Mouse (Mus musculus): Measurements from ENCODE around the gene Mroh3. TPM values are rescaled to one million over a fixed set of nuclear protein-coding genes. Genes with fewer than 3 reads are reported as not detected.

The Mroh3 gene
- polyA plus RNA-seq, 1 experiment from 2014 or later, result 0.28 TPM

GRCm38 (mm10) chr1:136249662-136250061 is 37.0 kb upstream of the Mroh3 start:
- Histone ChIP-seq H3K4me1 (ENCODE audit: control insufficient read depth, insufficient read depth, low read length) (no peaks in the 10 kb centered on the region), H3K4me3 (ENCODE audit: low read length) (no peak overlapping the region), H3K36me3 (ENCODE audit: control insufficient read depth, insufficient read depth, low read length) (no peaks in the 10 kb centered on the region), H3K27ac (ENCODE audit: low read length) (no peak overlapping the region), H3K9me3 (ENCODE audit: control insufficient read depth, low read length) (no peaks in the 10 kb centered on the region), H3K27me3 (replicated peaks; ENCODE audit: control insufficient read depth, insufficient read depth, low read length) (no peaks in the 10 kb centered on the region), H3K4me2 (ENCODE audit: low read depth, low read length) (no peak overlapping the region), H3K9ac (ENCODE audit: low read depth, low read length) (no peak overlapping the region)
- WGBS, result 31% methylated on average over 5 of the region's 5 CpGs
- ATAC-seq, result no peak

GRCm38 (mm10) chr1:136247393-136247792 is 34.8 kb upstream of the Mroh3 start:
- Histone ChIP-seq H3K36me3 (ENCODE audit: control insufficient read depth, insufficient read depth, low read length) (no peaks in the 10 kb centered on the region), H3K9ac (ENCODE audit: low read depth, low read length) (no peak overlapping the region), H3K27me3 (replicated peaks; ENCODE audit: control insufficient read depth, insufficient read depth, low read length) (no peaks in the 10 kb centered on the region), H3K9me3 (ENCODE audit: control insufficient read depth, low read length) (no peaks in the 10 kb centered on the region), H3K4me2 (ENCODE audit: low read depth, low read length) (no peak overlapping the region), H3K4me3 (ENCODE audit: low read length) (no peak overlapping the region), H3K4me1 (ENCODE audit: control insufficient read depth, insufficient read depth, low read length) (no peaks in the 10 kb centered on the region), H3K27ac (ENCODE audit: low read length) (no peak overlapping the region)
- ATAC-seq, result no peak
- 81% methylated on average over 5 of the region's 5 CpGs for WGBS

- no peaks in the 10 kb centered on the region for H3K4me1 ChIP-seq (ENCODE audit: control insufficient read depth, insufficient read depth, low read length)
- WGBS, result 86% methylated on average over 5 of the region's 5 CpGs
- no peaks in the 10 kb centered on the region for H3K27me3 ChIP-seq (replicated peaks; ENCODE audit: control insufficient read depth, insufficient read depth, low read length)
- no peak overlapping the region for H3K4me3 ChIP-seq (ENCODE audit: low read length)
- no peak overlapping the region for H3K27ac ChIP-seq (ENCODE audit: low read length)
- no peak overlapping the region for H3K9ac ChIP-seq (ENCODE audit: low read depth, low read length)
- no peaks in the 10 kb centered on the region for H3K9me3 ChIP-seq (ENCODE audit: control insufficient read depth, low read length)
- no peak overlapping the region for H3K4me2 ChIP-seq (ENCODE audit: low read depth, low read length)
- ATAC-seq, result no peak
- H3K36me3 ChIP-seq (ENCODE audit: control insufficient read depth, insufficient read depth, low read length), result no peaks in the 10 kb centered on the region
Measured at GRCm38 (mm10) chr1:136244469-136244868, 31.8 kb upstream of the Mroh3 start.

- Histone ChIP-seq H3K9me3 (ENCODE audit: control insufficient read depth, low read length) (no peaks in the 10 kb centered on the region), H3K4me2 (ENCODE audit: low read depth, low read length) (no peak overlapping the region), H3K36me3 (ENCODE audit: control insufficient read depth, insufficient read depth, low read length) (no peaks in the 10 kb centered on the region), H3K27me3 (replicated peaks; ENCODE audit: control insufficient read depth, insufficient read depth, low read length) (no peaks in the 10 kb centered on the region), H3K9ac (ENCODE audit: low read depth, low read length) (no peak overlapping the region), H3K27ac (ENCODE audit: low read length) (no peak overlapping the region), H3K4me3 (ENCODE audit: low read length) (no peak overlapping the region), H3K4me1 (ENCODE audit: control insufficient read depth, insufficient read depth, low read length) (no peaks in the 10 kb centered on the region)
- 85% methylated on average over 7 of the region's 7 CpGs for WGBS
- no peak for ATAC-seq
Measured at GRCm38 (mm10) chr1:136241801-136242200, 29.2 kb upstream of the Mroh3 start.

GRCm38 (mm10) chr1:136238495-136238894 is 25.9 kb upstream of the Mroh3 start:
- H3K9me3 ChIP-seq (ENCODE audit: control insufficient read depth, low read length), result no peaks in the 10 kb centered on the region
- ATAC-seq, result no peak
- H3K27me3 ChIP-seq (replicated peaks; ENCODE audit: control insufficient read depth, insufficient read depth, low read length), result no peaks in the 10 kb centered on the region
- H3K9ac ChIP-seq (ENCODE audit: low read depth, low read length), result no peak overlapping the region
- 83% methylated on average over 4 of the region's 4 CpGs for WGBS
- H3K36me3 ChIP-seq (ENCODE audit: control insufficient read depth, insufficient read depth, low read length), result no peaks in the 10 kb centered on the region
- H3K4me2 ChIP-seq (ENCODE audit: low read depth, low read length), result no peak overlapping the region
- no peak overlapping the region for H3K27ac ChIP-seq (ENCODE audit: low read length)
- peaks cover 3% of the 10 kb centered on the region for H3K4me1 ChIP-seq (ENCODE audit: control insufficient read depth, insufficient read depth, low read length)
- H3K4me3 ChIP-seq (ENCODE audit: low read length), result no peak overlapping the region

- H3K4me2 ChIP-seq (ENCODE audit: low read depth, low read length), result peak overlapping the region; percentile 88
- H3K9ac ChIP-seq (ENCODE audit: low read depth, low read length), result peak overlapping the region; percentile 75
- H3K36me3 ChIP-seq (ENCODE audit: control insufficient read depth, insufficient read depth, low read length), result no peaks in the 10 kb centered on the region
- H3K27ac ChIP-seq (ENCODE audit: low read length), result no peak overlapping the region
- no peaks in the 10 kb centered on the region for H3K27me3 ChIP-seq (replicated peaks; ENCODE audit: control insufficient read depth, insufficient read depth, low read length)
- peak overlapping the region; percentile 68 for H3K4me3 ChIP-seq (ENCODE audit: low read length)
- ATAC-seq, result no peak; the same call in 1 of the 2 replicates
- H3K4me1 ChIP-seq (ENCODE audit: control insufficient read depth, insufficient read depth, low read length), result peaks cover 19% of the 10 kb centered on the region
- H3K9me3 ChIP-seq (ENCODE audit: control insufficient read depth, low read length), result no peaks in the 10 kb centered on the region
- 4% methylated on average over 9 of the region's 9 CpGs for WGBS
Measured at GRCm38 (mm10) chr1:136234595-136235092, 22.0 kb upstream of the Mroh3 start.

- under 1% methylated on average over 48 of the region's 51 CpGs for WGBS
Measured at GRCm38 (mm10) chr1:136233892-136234594, 21.4 kb upstream of the Mroh3 start, which contains the start of gene Inava. TSS of gene Inava (minus strand) at chr1:136234264.

GRCm38 (mm10) chr1:136232986-136233790 is 20.6 kb upstream of the Mroh3 start:
- peak overlapping the region; percentile 75 for H3K9ac ChIP-seq (ENCODE audit: low read depth, low read length)
- H3K9me3 ChIP-seq (ENCODE audit: control insufficient read depth, low read length), result no peaks in the 10 kb centered on the region
- peak overlapping the region; percentile 88 for H3K4me2 ChIP-seq (ENCODE audit: low read depth, low read length)
- ATAC-seq, result no peak
- peak overlapping the region; percentile 21; the same call in 1 of the 2 replicates for H3K27ac ChIP-seq (ENCODE audit: low read length)
- H3K4me3 ChIP-seq (ENCODE audit: low read length), result peak overlapping the region; percentile 68
- peaks cover 26% of the 10 kb centered on the region for H3K4me1 ChIP-seq (ENCODE audit: control insufficient read depth, insufficient read depth, low read length)
- WGBS, result 3% methylated on average over 23 of the region's 23 CpGs
- H3K36me3 ChIP-seq (ENCODE audit: control insufficient read depth, insufficient read depth, low read length), result no peaks in the 10 kb centered on the region
- H3K27me3 ChIP-seq (replicated peaks; ENCODE audit: control insufficient read depth, insufficient read depth, low read length), result no peaks in the 10 kb centered on the region

More at GRCm38 (mm10) chr1:136233892-136234594, 21.4 kb upstream of the Mroh3 start, which contains the start of gene Inava:
- Histone ChIP-seq H3K9me3 (ENCODE audit: control insufficient read depth, low read length) (no peaks in the 10 kb centered on the region), H3K4me3 (ENCODE audit: low read length) (peak within 1 kb of the TSS; percentile 68), H3K27me3 (replicated peaks; ENCODE audit: control insufficient read depth, insufficient read depth, low read length) (no peaks in the 10 kb centered on the region), H3K27ac (ENCODE audit: low read length) (peak within 1 kb of the TSS; percentile 58; the same call in 1 of the 2 replicates), H3K4me1 (ENCODE audit: control insufficient read depth, insufficient read depth, low read length) (peaks cover 22% of the 10 kb centered on the region), H3K9ac (ENCODE audit: low read depth, low read length) (peak within 1 kb of the TSS; percentile 75), H3K36me3 (ENCODE audit: control insufficient read depth, insufficient read depth, low read length) (no peaks in the 10 kb centered on the region), H3K4me2 (ENCODE audit: low read depth, low read length) (peak within 1 kb of the TSS; percentile 88)
- ATAC-seq, result peak; percentile 45

GRCm38 (mm10) chr1:136232285-136232926 is 19.8 kb upstream of the Mroh3 start:
- no peaks in the 10 kb centered on the region for H3K9me3 ChIP-seq (ENCODE audit: control insufficient read depth, low read length)
- ATAC-seq, result no peak
- H3K27ac ChIP-seq (ENCODE audit: low read length), result peak overlapping the region; percentile 76
- peaks cover 34% of the 10 kb centered on the region for H3K4me1 ChIP-seq (ENCODE audit: control insufficient read depth, insufficient read depth, low read length)
- peak overlapping the region; percentile 75; the same call in 1 of the 2 replicates for H3K9ac ChIP-seq (ENCODE audit: low read depth, low read length)
- peak overlapping the region; percentile 88 for H3K4me2 ChIP-seq (ENCODE audit: low read depth, low read length)
- H3K27me3 ChIP-seq (replicated peaks; ENCODE audit: control insufficient read depth, insufficient read depth, low read length), result no peaks in the 10 kb centered on the region
- no peaks in the 10 kb centered on the region for H3K36me3 ChIP-seq (ENCODE audit: control insufficient read depth, insufficient read depth, low read length)
- WGBS, result 8% methylated on average over 9 of the region's 9 CpGs
- H3K4me3 ChIP-seq (ENCODE audit: low read length), result peak overlapping the region; percentile 68

Measured in intestine, embryonic 16.5 days (tissue).